Mouse (Mus musculus) MEL (cell line): Measurements from ENCODE around the gene Ubox5. TPM values are rescaled to one million over a fixed set of nuclear protein-coding genes. Genes with fewer than 3 reads are reported as not detected.

Experiments used
- DNase-seq: peaks from one replicate; pipeline ENCODE4 v3.0.0; 2011; ENCODE audit warnings: low read depth, low spot score
- H3K27ac ChIP-seq: 2 replicates; pipeline ENCODE4 v1.5.1; 2012; ENCODE audit warnings: low read depth, mild to moderate bottlenecking, control low read depth, low read length, moderate library complexity; ENCODE audit not compliant: control insufficient read depth
- H3K27me3 ChIP-seq, 2 experiments: fragments of 150-350 bp in 1 of 2; sonication (generic) in 1 of 2; 2 replicates each; pipeline ENCODE4 v1.6.1; 2012; ENCODE audit warnings: low read length in 2 of 2, mild to moderate bottlenecking in 2 of 2, improper control_type of control experiment in 1 of 2, moderate library complexity in 1 of 2; ENCODE audit not compliant: insufficient read depth in 2 of 2, control insufficient read depth in 1 of 2
- H3K36me3 ChIP-seq, 2 experiments: 2 replicates each; pipeline ENCODE4 v1.6.1; 2012 to 2014; ENCODE audit warnings: low read length in 2 of 2, improper control_type of control experiment in 1 of 2, inconsistent platforms in 1 of 2, mild to moderate bottlenecking in 1 of 2; ENCODE audit not compliant: insufficient read depth in 2 of 2, control insufficient read depth in 1 of 2
- H3K4me1 ChIP-seq, 2 experiments: fragments of 150-350 bp in 1 of 2; sonication (generic) in 1 of 2; 2 replicates each; pipeline ENCODE4 v1.6.1; 2012; ENCODE audit warnings: low read length in 2 of 2, improper control_type of control experiment in 1 of 2, mild to moderate bottlenecking in 1 of 2; ENCODE audit not compliant: insufficient read depth in 2 of 2, control insufficient read depth in 1 of 2
- H3K4me3 ChIP-seq, 2 experiments: fragments of 150-350 bp in 1 of 2; sonication (generic) in 1 of 2; 2 replicates each; pipeline ENCODE4 v1.5.1; 2012; ENCODE audit warnings: low read depth in 2 of 2, low read length in 2 of 2, mild to moderate bottlenecking in 2 of 2, moderate library complexity in 2 of 2, control low read depth in 1 of 2, improper control_type of control experiment in 1 of 2; ENCODE audit not compliant: control insufficient read depth in 1 of 2, insufficient read depth in 1 of 2
- H3K79me2 ChIP-seq: 2 replicates; pipeline ENCODE4 v1.6.1; 2012; ENCODE audit warnings: mild to moderate bottlenecking, low read length, moderate library complexity; ENCODE audit not compliant: control insufficient read depth, poor library complexity, insufficient read depth
- H3K9ac ChIP-seq: 2 replicates; pipeline ENCODE4 v1.6.1; 2012; ENCODE audit warnings: low read depth, mild to moderate bottlenecking, control low read depth, low read length, moderate library complexity; ENCODE audit not compliant: control insufficient read depth, poor library complexity, severe bottlenecking
- H3K9me3 ChIP-seq: fragments of 150-350 bp; sonication (generic); replicated peaks from 2 replicates; pipeline ENCODE4 v1.6.1; 2012; ENCODE audit warnings: mild to moderate bottlenecking, low read length, improper control_type of control experiment, moderate library complexity; ENCODE audit not compliant: insufficient read depth
- CHD1 ChIP-seq: IDR thresholded peaks from 2 replicates; pipeline ENCODE4 v1.6.1; 2012; ENCODE audit warnings: low read depth, mild to moderate bottlenecking, inconsistent platforms, low read length, improper control_type of control experiment
- CHD2 ChIP-seq: IDR thresholded peaks from 2 replicates; pipeline ENCODE4 v1.6.1; 2011; ENCODE audit warnings: low read length, improper control_type of control experiment
- CTCF ChIP-seq, 3 experiments: IDR thresholded peaks in 2 of 3; conservative IDR thresholded peaks in 1 of 3; 2 replicates each; pipeline ENCODE4 v1.5.1; 2011 to 2012; ENCODE audit warnings: low read length in 3 of 3, low read depth in 2 of 3, mild to moderate bottlenecking in 2 of 3, improper control_type of control experiment in 1 of 3, inconsistent platforms in 1 of 3, mixed read lengths in 1 of 3, moderate library complexity in 1 of 3; ENCODE audit not compliant: control insufficient read depth in 1 of 3, insufficient read depth in 1 of 3, poor library complexity in 1 of 3, severe bottlenecking in 1 of 3
- E2F4 ChIP-seq: IDR thresholded peaks from 2 replicates; pipeline ENCODE4 v1.6.1; 2011; ENCODE audit warnings: low read depth, low read length, improper control_type of control experiment, borderline replicate concordance
- ELF1 ChIP-seq: IDR thresholded peaks from 2 replicates; pipeline ENCODE4 v1.6.1; 2014; ENCODE audit warnings: low read depth, mild to moderate bottlenecking, inconsistent platforms, low read length, improper control_type of control experiment, moderate library complexity
- EP300 ChIP-seq, 2 experiments: IDR thresholded peaks; 2 replicates each; pipeline ENCODE4 v1.6.1; 2011; ENCODE audit warnings: improper control_type of control experiment in 2 of 2, low read length in 2 of 2, low read depth in 1 of 2, mild to moderate bottlenecking in 1 of 2
- ETS1 ChIP-seq: IDR thresholded peaks from 2 replicates; pipeline ENCODE4 v1.6.1; 2012; ENCODE audit warnings: low read depth, mild to moderate bottlenecking, inconsistent platforms, low read length, improper control_type of control experiment, moderate library complexity
- GABPA ChIP-seq: IDR thresholded peaks from 2 replicates; pipeline ENCODE4 v1.6.1; 2012; ENCODE audit warnings: low read depth, mild to moderate bottlenecking, inconsistent platforms, low read length, improper control_type of control experiment, moderate library complexity
- HCFC1 ChIP-seq: IDR thresholded peaks from 2 replicates; pipeline ENCODE4 v1.6.1; 2012; ENCODE audit warnings: low read depth, mild to moderate bottlenecking, inconsistent platforms, low read length, improper control_type of control experiment, moderate library complexity
- MAFK ChIP-seq: IDR thresholded peaks from 2 replicates; pipeline ENCODE4 v1.6.1; 2011; ENCODE audit warnings: low read depth, mild to moderate bottlenecking, low read length, improper control_type of control experiment, borderline replicate concordance
- MAX ChIP-seq: IDR thresholded peaks from 2 replicates; pipeline ENCODE4 v1.6.1; 2011; ENCODE audit warnings: low read length, improper control_type of control experiment
- MEF2A ChIP-seq: IDR thresholded peaks from 2 replicates; pipeline ENCODE4 v1.6.1; 2014; ENCODE audit warnings: low read depth, mild to moderate bottlenecking, inconsistent platforms, low read length, improper control_type of control experiment; ENCODE audit not compliant: poor library complexity, insufficient replicate concordance, severe bottlenecking; ENCODE audit errors: extremely low read depth
- MXI1 ChIP-seq: IDR thresholded peaks from 2 replicates; pipeline ENCODE4 v1.6.1; 2011; ENCODE audit warnings: mild to moderate bottlenecking, low read depth, low read length, improper control_type of control experiment
- MYC ChIP-seq: IDR thresholded peaks from 2 replicates; pipeline ENCODE4 v1.6.1; 2011; ENCODE audit warnings: low read depth, mild to moderate bottlenecking, low read length, improper control_type of control experiment, moderate library complexity
- POLR2A ChIP-seq, 2 experiments: IDR thresholded peaks; 2 replicates each; pipeline ENCODE4 v1.6.1; 2011 to 2012; ENCODE audit warnings: low read length in 2 of 2, mild to moderate bottlenecking in 2 of 2, control low read depth in 1 of 2, improper control_type of control experiment in 1 of 2, low read depth in 1 of 2, moderate library complexity in 1 of 2; ENCODE audit not compliant: control insufficient read depth in 1 of 2, insufficient read depth in 1 of 2, poor library complexity in 1 of 2
- POLR2AphosphoS5 ChIP-seq: IDR thresholded peaks from 2 replicates; pipeline ENCODE4 v1.6.1; 2012; ENCODE audit warnings: low read depth, borderline replicate concordance, mild to moderate bottlenecking, inconsistent platforms, low read length, moderate library complexity, mixed read lengths
- SMC3 ChIP-seq: IDR thresholded peaks from 2 replicates; pipeline ENCODE4 v1.6.1; 2011; ENCODE audit warnings: low read depth, low read length, improper control_type of control experiment
- TAL1 ChIP-seq: IDR thresholded peaks from 2 replicates; pipeline ENCODE4 v1.6.1; 2012; ENCODE audit warnings: mild to moderate bottlenecking, inconsistent platforms, low read length, moderate library complexity, mixed read lengths
- TCF12 ChIP-seq: IDR thresholded peaks from 2 replicates; pipeline ENCODE4 v1.6.1; 2014; ENCODE audit warnings: low read depth, mild to moderate bottlenecking, inconsistent platforms, low read length, improper control_type of control experiment, moderate library complexity
- UBTF ChIP-seq: IDR thresholded peaks from 2 replicates; pipeline ENCODE4 v1.6.1; 2012; ENCODE audit warnings: low read depth, mild to moderate bottlenecking, inconsistent platforms, low read length, improper control_type of control experiment, moderate library complexity, borderline replicate concordance; ENCODE audit not compliant: insufficient read depth
- USF1 ChIP-seq: IDR thresholded peaks from 2 replicates; pipeline ENCODE4 v1.6.1; 2014; ENCODE audit warnings: low read depth, mild to moderate bottlenecking, inconsistent platforms, low read length, improper control_type of control experiment, moderate library complexity
- ZMIZ1 ChIP-seq: IDR thresholded peaks from 2 replicates; pipeline ENCODE4 v1.6.1; 2012; ENCODE audit warnings: low read depth, mild to moderate bottlenecking, inconsistent platforms, low read length, improper control_type of control experiment, moderate library complexity
- ZNF384 ChIP-seq: IDR thresholded peaks from 2 replicates; pipeline ENCODE4 v1.6.1; 2012; ENCODE audit warnings: low read depth, mild to moderate bottlenecking, inconsistent platforms, low read length, improper control_type of control experiment
- polyA plus RNA-seq, 2 experiments: library from polyadenylated mRNA; stranded (reverse) in 1 of 2; unstranded in 1 of 2; fragments of >175 nt in 1 of 2; fragments of >200 nt in 1 of 2; gene quantifications; 2 replicates each; pipeline versions ENCODE4 v1.2.1 to v1.2.4; 2012; ENCODE audit warnings: low replicate concordance in 2 of 2, low read depth in 1 of 2; ENCODE audit not compliant: insufficient read length in 2 of 2, insufficient read depth in 1 of 2, missing spikeins in 1 of 2
- total RNA-seq: library from RNA; depleted of rRNA; stranded (reverse); fragments of 300-350 nt; gene quantifications from 2 replicates; pipeline ENCODE4 v1.2.3, GENCODE M21; 2012

Gene Ubox5
- total and polyA plus RNA-seq, 3 experiments, result 5.4 to 11.2 TPM; not detected in 1

GRCm38 (mm10) chr2:130589761-130590160, 40.1 kb downstream of the Ubox5 start:
- Histone ChIP-seq H3K9me3 (no peaks in the 10 kb centered on the region), H3K36me3 (peaks cover 0 to 8% of the 10 kb centered on the region in 2 experiments; a peak in 2 of 4 replicates), H3K79me2 (no peaks in the 10 kb centered on the region), H3K4me1 (peaks cover 11 to 25% of the 10 kb centered on the region in 2 experiments), H3K27me3 (no peaks in the 10 kb centered on the region), H3K4me3 (no peak overlapping the region), H3K9ac (no peak overlapping the region), H3K27ac (no peak overlapping the region)
- no peak for DNase-seq
- TF ChIP-seq SMC3, result no peak
- TF ChIP-seq MAFK, result no peak
- TF ChIP-seq UBTF, result no peak
- no peak for TF ChIP-seq TAL1
- TF ChIP-seq ZNF384, result no peak
- TF ChIP-seq EP300 (IDR thresholded peaks at IDR 0.05; ENCODE audit: low read depth in 1 of 2, low read length in 2 of 2), result no peak
- no peak for TF ChIP-seq HCFC1
- no peak for TF ChIP-seq CHD1
- TF ChIP-seq POLR2A (IDR thresholded peaks at IDR 0.05; ENCODE audit: control insufficient read depth in 1 of 2, insufficient read depth in 1 of 2, low read depth in 1 of 2, low read length in 2 of 2, poor library complexity in 1 of 2), result no peak
- TF ChIP-seq POLR2AphosphoS5, result no peak
- no peak for TF ChIP-seq MEF2A
- TF ChIP-seq ETS1, result no peak

GRCm38 (mm10) chr2:130589157-130589556, 40.7 kb downstream of the Ubox5 start:
- H3K9me3 ChIP-seq, result no peaks in the 10 kb centered on the region
- no peaks in the 10 kb centered on the region for H3K79me2 ChIP-seq
- H3K4me3 ChIP-seq, result no peak overlapping the region
- H3K27ac ChIP-seq, result no peak overlapping the region
- H3K9ac ChIP-seq, result no peak overlapping the region
- peaks cover 0 to 8% of the 10 kb centered on the region in 2 experiments; a peak in 2 of 4 replicates for H3K36me3 ChIP-seq
- TF ChIP-seq MXI1, result no peak
- H3K4me1 ChIP-seq, result peaks cover 11 to 25% of the 10 kb centered on the region in 2 experiments
- H3K27me3 ChIP-seq, result no peaks in the 10 kb centered on the region
- DNase-seq, result no peak

- no peaks in the 10 kb centered on the region for H3K79me2 ChIP-seq
- no peaks in the 10 kb centered on the region for H3K9me3 ChIP-seq
- H3K27ac ChIP-seq, result peak overlapping the region; percentile 8; the same call in 1 of the 2 replicates
- H3K36me3 ChIP-seq, result peaks cover 0 to 8% of the 10 kb centered on the region in 2 experiments; a peak in 2 of 4 replicates
- H3K4me1 ChIP-seq, result peaks cover 11 to 25% of the 10 kb centered on the region in 2 experiments
- H3K9ac ChIP-seq, result no peak overlapping the region
- H3K4me3 ChIP-seq, result no peak overlapping the region
- no peaks in the 10 kb centered on the region for H3K27me3 ChIP-seq
- peak; percentile 67 for DNase-seq
- TF ChIP-seq CTCF (IDR thresholded peaks at IDR 0.05 in 2 of 3, conservative IDR thresholded peaks at IDR 0.05 in 1 of 3; ENCODE audit: control insufficient read depth in 1 of 3, insufficient read depth in 1 of 3, low read depth in 2 of 3, low read length in 3 of 3, poor library complexity in 1 of 3, severe bottlenecking in 1 of 3) (no peak), E2F4 (no peak), CHD1 (no peak), UBTF (no peak), MYC (peak; percentile 46; the same call in 1 of the 2 replicates), ZNF384 (peak; percentile 88), TCF12 (peak; percentile 69), MEF2A (no peak), MAX (peak; percentile 38; the same call in 1 of the 2 replicates), POLR2AphosphoS5 (no peak), MAFK (no peak), MXI1 (no peak), ELF1 (no peak), GABPA (no peak), HCFC1 (peak; percentile 24; the same call in 1 of the 2 replicates), ZMIZ1 (no peak), CHD2 (no peak), POLR2A (IDR thresholded peaks at IDR 0.05; ENCODE audit: control insufficient read depth in 1 of 2, insufficient read depth in 1 of 2, low read depth in 1 of 2, low read length in 2 of 2, poor library complexity in 1 of 2) (no peak), TAL1 (no peak), ETS1 (peak; percentile 87), USF1 (no peak), SMC3 (no peak)
Measured at GRCm38 (mm10) chr2:130588373-130588772, 41.5 kb downstream of the Ubox5 start.
